Mouse (Mus musculus) embryonic fibroblast, embryonic 13.5 days (primary cell): ENCODE measurements around the gene Atrnl1. TPM values are rescaled to one million over a fixed set of nuclear protein-coding genes. Genes with fewer than 3 reads are reported as not detected.

Source experiments
- H3K27ac ChIP-seq: 2 replicates; pipeline ENCODE4 v1.5.1; 2012; ENCODE audit warnings: low read length, control low read depth, inconsistent platforms; ENCODE audit not compliant: insufficient read depth
- H3K4me1 ChIP-seq: 2 replicates; pipeline ENCODE4 v1.6.1; 2011; ENCODE audit warnings: low read length; ENCODE audit not compliant: control insufficient read depth, insufficient read depth
- H3K4me3 ChIP-seq: 2 replicates; pipeline ENCODE4 v1.5.1; 2011; ENCODE audit warnings: mild to moderate bottlenecking, control low read depth, low read length; ENCODE audit not compliant: insufficient read depth
- CTCF ChIP-seq: IDR thresholded peaks from 2 replicates; pipeline ENCODE4 v1.5.1; 2011; ENCODE audit warnings: mild to moderate bottlenecking, control low read depth, low read length, moderate library complexity, borderline replicate concordance; ENCODE audit not compliant: insufficient read depth
- POLR2A ChIP-seq: IDR thresholded peaks from 2 replicates; pipeline ENCODE4 v1.6.1; 2011; ENCODE audit warnings: low read depth, mild to moderate bottlenecking, control low read depth, low read length, moderate library complexity
- polyA plus RNA-seq: library from polyadenylated mRNA; stranded (reverse); fragments of >200 nt; gene quantifications from 2 replicates; pipeline ENCODE4 v1.2.4, GENCODE M21; 2011; ENCODE audit warnings: low read depth; ENCODE audit not compliant: missing spikeins, insufficient read length

Gene Atrnl1
- polyA plus RNA-seq, 1 experiment, result 29.4 TPM

DNA sequence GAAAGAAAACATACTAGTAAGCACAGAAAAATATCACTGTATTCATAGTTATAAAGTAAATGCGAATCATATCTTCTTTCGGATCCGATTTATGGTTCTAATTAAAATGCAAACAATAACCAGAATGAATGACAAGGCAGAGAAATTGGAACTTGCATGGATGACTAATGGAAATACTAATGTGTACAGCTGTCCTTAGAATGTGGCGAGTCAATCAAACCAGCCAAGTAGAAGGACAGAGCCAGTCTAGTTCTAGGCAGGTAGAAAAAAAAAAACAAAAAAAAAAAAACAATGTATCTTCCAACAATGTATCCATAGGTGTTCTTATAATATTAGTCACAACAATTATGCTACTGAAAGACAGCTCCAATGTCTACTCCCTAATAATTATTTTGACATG is 116.2 kb downstream of the Atrnl1 start:
- Histone ChIP-seq H3K4me1 (peaks cover 2% of the 10 kb centered on the region; the same call in 1 of the 2 replicates), H3K27ac (no peak overlapping the region), H3K4me3 (no peak overlapping the region)
- no peak for TF ChIP-seq CTCF
- TF ChIP-seq POLR2A, result no peak

DNA sequence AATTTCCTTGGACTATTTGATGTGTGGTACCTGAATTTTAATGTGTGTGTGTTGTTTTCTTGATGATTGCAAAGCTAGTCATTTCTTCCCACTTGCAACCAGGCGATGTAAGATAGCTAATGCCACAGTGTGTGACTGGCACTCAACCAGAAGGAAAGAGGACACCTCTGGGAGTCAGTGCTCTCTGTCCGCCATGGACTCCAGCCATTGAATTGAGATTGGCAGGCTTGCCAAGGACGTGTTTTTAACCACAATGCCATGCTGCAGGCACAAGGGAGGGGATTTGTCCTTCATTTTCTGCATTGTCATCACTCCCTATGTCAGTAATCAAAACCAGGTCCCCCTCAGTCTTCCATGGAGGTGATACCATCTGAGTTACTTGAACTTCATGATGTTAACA is 126.6 kb downstream of the Atrnl1 start:
- no peak overlapping the region for H3K4me3 ChIP-seq
- H3K27ac ChIP-seq, result no peak overlapping the region
- peaks cover 3% of the 10 kb centered on the region; the same call in 1 of the 2 replicates for H3K4me1 ChIP-seq
- TF ChIP-seq POLR2A (no peak), CTCF (no peak)

DNA sequence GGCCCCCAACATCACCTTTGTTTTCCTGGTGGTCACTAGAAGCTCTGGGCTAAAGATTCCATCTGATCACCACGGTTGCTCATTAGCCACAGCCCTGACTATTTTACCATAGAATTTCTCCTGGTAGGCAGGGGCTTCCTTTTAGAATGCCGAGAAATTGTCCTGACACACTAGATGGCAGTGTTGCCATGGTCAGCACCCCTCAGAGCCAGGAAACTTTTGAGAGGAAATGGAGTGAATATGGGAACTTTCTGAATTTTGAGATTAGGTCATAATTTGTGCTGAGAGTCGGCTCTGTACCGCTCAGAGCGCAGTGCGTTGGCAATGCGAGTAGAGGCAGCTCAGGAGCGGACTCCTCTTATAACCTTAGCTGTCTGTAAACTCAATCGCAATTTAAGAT is 134.7 kb downstream of the Atrnl1 start:
- H3K4me1 ChIP-seq, result no peaks in the 10 kb centered on the region
- no peak overlapping the region for H3K27ac ChIP-seq
- TF ChIP-seq POLR2A (no peak), CTCF (peak; percentile 38; the same call in 1 of the 2 replicates)
- H3K4me3 ChIP-seq, result no peak overlapping the region

DNA sequence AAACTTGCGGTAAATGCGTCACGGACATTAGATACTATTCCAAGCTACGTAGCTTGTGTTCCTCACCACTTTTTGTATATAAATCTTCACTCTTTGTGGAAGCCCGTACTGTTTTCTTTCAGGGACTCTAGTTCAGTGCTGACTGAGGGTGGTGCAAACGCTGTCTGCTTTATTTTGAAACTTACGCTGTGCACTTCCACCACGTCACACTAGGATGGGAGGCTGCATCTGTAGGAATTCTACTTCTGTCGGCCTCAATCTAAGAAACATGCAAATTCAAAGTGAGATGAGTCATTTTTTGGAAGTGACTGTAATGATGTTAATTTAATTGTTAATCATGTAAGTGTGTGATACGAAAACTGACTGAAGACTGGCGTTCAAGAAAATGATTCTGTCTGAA is 135.7 kb downstream of the Atrnl1 start:
- TF ChIP-seq CTCF (no peak), POLR2A (no peak)
- H3K4me1 ChIP-seq, result no peaks in the 10 kb centered on the region
- no peak overlapping the region for H3K27ac ChIP-seq
- no peak overlapping the region for H3K4me3 ChIP-seq

GRCm38 (mm10) chr19:57752189-57752588 is 141.4 kb downstream of the Atrnl1 start:
- no peaks in the 10 kb centered on the region for H3K4me1 ChIP-seq
- H3K27ac ChIP-seq, result no peak overlapping the region
- H3K4me3 ChIP-seq, result no peak overlapping the region
- TF ChIP-seq POLR2A, result no peak
- no peak for TF ChIP-seq CTCF

DNA sequence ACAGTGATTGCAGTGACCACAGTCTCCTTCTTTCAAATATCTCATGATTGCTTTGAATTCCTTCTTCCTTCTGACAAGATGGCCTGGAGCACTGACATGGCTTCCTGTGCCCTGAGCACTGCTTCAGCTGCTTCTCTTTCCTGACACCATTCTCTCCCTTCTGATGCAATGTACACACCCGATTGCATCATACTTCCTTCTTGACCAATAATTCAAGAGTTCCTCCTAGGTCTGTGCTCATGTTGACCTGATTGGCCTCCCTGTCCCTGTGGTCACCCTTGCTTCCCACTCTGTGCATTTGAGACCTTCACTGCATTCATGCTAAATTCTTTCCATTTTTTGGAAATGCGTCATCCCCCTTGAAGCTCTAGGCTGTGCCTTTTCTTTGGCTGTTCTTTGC is 151.7 kb downstream of the Atrnl1 start:
- Histone ChIP-seq H3K27ac (peak overlapping the region; percentile 94), H3K4me1 (peaks cover 4% of the 10 kb centered on the region; the same call in 1 of the 2 replicates), H3K4me3 (no peak overlapping the region)
- TF ChIP-seq POLR2A, result no peak
- TF ChIP-seq CTCF, result no peak

GRCm38 (mm10) chr19:57764576-57765371 is 153.9 kb downstream of the Atrnl1 start:
- Histone ChIP-seq H3K27ac (no peak overlapping the region), H3K4me1 (peaks cover 4% of the 10 kb centered on the region; the same call in 1 of the 2 replicates), H3K4me3 (no peak overlapping the region)
- no peak for TF ChIP-seq CTCF

DNA sequence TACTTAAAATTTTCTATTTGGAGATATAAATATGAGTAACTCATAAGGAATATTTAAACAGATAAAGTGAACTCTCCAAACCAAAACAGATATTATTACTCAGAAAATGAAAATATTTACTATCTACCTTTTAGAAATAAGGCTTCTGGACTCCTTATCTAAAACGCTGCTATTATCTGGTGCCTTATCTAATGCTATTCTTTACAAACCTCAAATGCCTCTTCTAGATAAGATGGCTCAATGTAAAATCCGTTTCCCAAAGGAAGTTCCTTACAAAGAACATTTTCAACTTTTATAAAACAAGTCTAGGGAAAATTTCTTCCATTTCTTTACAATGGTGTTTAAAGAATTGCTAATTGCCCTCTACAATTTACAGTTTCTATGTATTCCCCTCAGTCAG is 156.2 kb downstream of the Atrnl1 start:
- H3K27ac ChIP-seq, result no peak overlapping the region
- no peak overlapping the region for H3K4me3 ChIP-seq
- TF ChIP-seq POLR2A (no peak), CTCF (no peak)
- peaks cover 4% of the 10 kb centered on the region; the same call in 1 of the 2 replicates for H3K4me1 ChIP-seq

- no peak for TF ChIP-seq POLR2A
- TF ChIP-seq CTCF, result no peak
- Histone ChIP-seq H3K27ac (no peak overlapping the region), H3K4me1 (no peaks in the 10 kb centered on the region), H3K4me3 (no peak overlapping the region)
Measured at GRCm38 (mm10) chr19:57768661-57769060, 157.8 kb downstream of the Atrnl1 start.

DNA sequence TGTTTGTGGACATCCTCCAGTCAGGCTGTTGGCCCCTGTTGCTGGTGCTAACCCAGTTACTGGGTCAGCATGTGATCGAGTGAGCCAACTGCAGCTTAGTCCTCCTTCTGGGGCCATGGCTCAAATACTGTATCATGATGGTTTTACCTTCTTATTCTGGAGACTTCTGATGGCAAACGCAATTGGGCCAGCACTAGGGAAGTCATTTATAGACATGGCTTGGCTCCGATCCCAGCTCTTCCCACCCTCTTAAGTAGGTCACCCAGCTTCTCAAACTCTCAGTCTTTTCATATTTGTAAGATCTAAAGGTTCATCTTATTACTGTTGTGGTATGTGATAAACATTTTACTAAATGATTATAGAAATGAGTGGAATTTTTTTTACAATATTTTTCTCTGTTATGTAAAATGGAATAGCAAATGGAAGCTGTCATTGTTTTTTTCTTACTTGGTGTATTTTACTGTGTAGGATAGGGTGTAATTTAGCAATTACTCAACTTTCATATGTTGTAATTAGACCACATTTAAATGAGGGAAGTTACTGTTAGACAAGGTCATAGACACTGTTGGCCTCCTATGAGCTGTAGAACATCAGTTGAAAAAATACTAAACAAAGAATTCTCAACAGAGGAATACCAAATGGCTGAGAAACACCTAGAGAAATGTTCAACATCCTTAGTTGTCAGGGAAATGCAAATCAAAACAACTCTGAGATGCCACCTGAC is 171.7 kb downstream of the Atrnl1 start:
- Histone ChIP-seq H3K27ac (no peak overlapping the region), H3K4me1 (no peaks in the 10 kb centered on the region), H3K4me3 (no peak overlapping the region)
- TF ChIP-seq POLR2A, result no peak
- no peak for TF ChIP-seq CTCF

GRCm38 (mm10) chr19:57786699-57787098 is 175.9 kb downstream of the Atrnl1 start:
- TF ChIP-seq POLR2A (no peak), CTCF (no peak)
- Histone ChIP-seq H3K4me1 (no peaks in the 10 kb centered on the region), H3K27ac (no peak overlapping the region)

More at GRCm38 (mm10) chr19:57786699-57787098, 175.9 kb downstream of the Atrnl1 start:
- no peak overlapping the region for H3K4me3 ChIP-seq
